Mouse (Mus musculus) cerebellum, adult 2 months (tissue): ENCODE results near the gene Tgm4. TPM values are rescaled to one million over a fixed set of nuclear protein-coding genes. Genes with fewer than 3 reads are reported as not detected.
A peak's percentile ranks its signal among the peaks of the same experiment; 100 is the strongest.

ENCODE experiments used
- DNase-seq, 2 experiments: peaks; one replicate each; pipeline ENCODE4 v3.0.0; 2021
- H3K27ac ChIP-seq: fragments of 200-500 bp; 2 replicates; pipeline ENCODE4 v1.5.1; 2012; ENCODE audit warnings: low read length, control low read depth, inconsistent platforms; ENCODE audit not compliant: insufficient read depth
- H3K27me3 ChIP-seq: fragments of 200-500 bp; 2 replicates; pipeline ENCODE4 v1.6.1; 2012; ENCODE audit warnings: inconsistent platforms, mild to moderate bottlenecking, low read length, moderate library complexity; ENCODE audit not compliant: control insufficient read depth, insufficient read depth
- H3K4me1 ChIP-seq: fragments of 200-500 bp; 2 replicates; pipeline ENCODE4 v1.6.1; 2011; ENCODE audit warnings: low read length; ENCODE audit not compliant: control insufficient read depth, insufficient read depth
- H3K4me3 ChIP-seq: fragments of 200-500 bp; replicated peaks from 2 replicates; pipeline ENCODE3; 2011; ENCODE audit warnings: mild to moderate bottlenecking, low read depth, low read length, control low read depth; ENCODE audit not compliant: insufficient read depth
- CTCF ChIP-seq: fragments of 200-500 bp; IDR thresholded peaks from 2 replicates; pipeline ENCODE4 v1.5.1; 2011; ENCODE audit warnings: low read depth, mild to moderate bottlenecking, control low read depth, low read length, moderate library complexity, borderline replicate concordance; ENCODE audit not compliant: insufficient read depth
- POLR2A ChIP-seq: fragments of 200-500 bp; IDR thresholded peaks from 2 replicates; pipeline ENCODE4 v1.6.1; 2011; ENCODE audit warnings: low read length, control low read depth, borderline replicate concordance; ENCODE audit not compliant: insufficient read depth
- WGBS: fragments of 180-500 bp; shearing (Covaris S2); methylation state at CpG from one replicate; pipeline ENCODE4 v1.1.7; 2018; 5-methylcytosine and 5-hydroxymethylcytosine counted together
- polyA plus RNA-seq: library from polyadenylated mRNA; depleted of rRNA; stranded (reverse); fragments of >200 nt; gene quantifications from 2 replicates; pipeline ENCODE4 v1.2.3, GENCODE M21; 2012; rRNA removed

Gene Tgm4
- polyA plus RNA-seq, 1 experiment: 0.69 TPM

GRCm38 (mm10) chr9:123112805-123113521 lies 78.4 kb downstream of the Tgm4 start, which contains the start of the genes Zdhhc3 and Exosc7:
TSS of gene Zdhhc3 (minus strand) at chr9:123113205.
TSS of gene Exosc7 (plus strand) at chr9:123113215.
- TF ChIP-seq POLR2A (peak; percentile 93), CTCF (no peak)
- no peaks in the 10 kb centered on the region; the same call in 1 of the 2 replicates for H3K4me1 ChIP-seq
- peak within 1 kb of the TSS; percentile 67 for H3K4me3 ChIP-seq
- H3K27ac ChIP-seq: peak within 1 kb of the TSS; percentile 76
- H3K27me3 ChIP-seq: no peaks in the 10 kb centered on the region
- DNase-seq: peak; percentile 92 to 93
- WGBS: under 1% methylated on average over 78 of the region's 79 CpGs

GRCm38 (mm10) chr9:123113931-123114330 lies 79.4 kb downstream of the Tgm4 start:
- H3K4me1 ChIP-seq: no peaks in the 10 kb centered on the region; the same call in 1 of the 2 replicates
- WGBS: 41% methylated on average over 6 of the region's 6 CpGs
- no peak overlapping the region for H3K27ac ChIP-seq
- H3K4me3 ChIP-seq: peak overlapping the region; percentile 67
- TF ChIP-seq POLR2A: no peak
- no peak for TF ChIP-seq CTCF
- no peaks in the 10 kb centered on the region for H3K27me3 ChIP-seq
- DNase-seq: peak in 1 of 2 experiments; percentile 21

- WGBS: 100% methylated on average over 1 of the region's 1 CpGs
- TF ChIP-seq POLR2A (no peak), CTCF (no peak)
- DNase-seq: no peak
- Histone ChIP-seq H3K4me3 (no peak overlapping the region), H3K27me3 (no peaks in the 10 kb centered on the region), H3K27ac (no peak overlapping the region), H3K4me1 (no peaks in the 10 kb centered on the region; the same call in 1 of the 2 replicates)
Observed at GRCm38 (mm10) chr9:123115566-123115965, 81.0 kb downstream of the Tgm4 start.

Other genes starting within 250 kb of the Tgm4 start
- 12.6 and 14.6 TPM in 2 replicates for gene Tcaim, start 229.2 kb upstream of the Tgm4 start, polyA plus RNA-seq
- gene Gm35549, start 190.7 kb upstream of the Tgm4 start, polyA plus RNA-seq: not detected in 2 replicates
- 158 and 183 TPM in 2 replicates for gene Zfp445, start 168.7 kb upstream of the Tgm4 start, polyA plus RNA-seq
- gene Zkscan7, start 149.0 kb upstream of the Tgm4 start, polyA plus RNA-seq: 3.1 and 4.0 TPM in 2 replicates
- 7.2 and 7.9 TPM in 2 replicates for gene Zfp105, start 111.7 kb upstream of the Tgm4 start, polyA plus RNA-seq
- 14.2 and 17.1 TPM in 2 replicates for gene 1110059G10Rik, start 83.7 kb upstream of the Tgm4 start, polyA plus RNA-seq
- 0.51 and 0.62 TPM in 2 replicates for gene Kif15, start 83.7 kb upstream of the Tgm4 start, polyA plus RNA-seq
- 21.2 and 21.3 TPM in 2 replicates for gene Tmem42, start 13.4 kb upstream of the Tgm4 start, polyA plus RNA-seq
- 83.4 and 85.9 TPM in 2 replicates for gene Zdhhc3, start 78.5 kb downstream of the Tgm4 start, polyA plus RNA-seq
- gene Exosc7, start 78.5 kb downstream of the Tgm4 start, polyA plus RNA-seq: 57.2 and 60.5 TPM in 2 replicates
- 15.4 and 15.7 TPM in 2 replicates for gene Clec3b, start 116.2 kb downstream of the Tgm4 start, polyA plus RNA-seq
- 0.05 and 0.06 TPM in 2 replicates for gene Cdcp1, start 181.3 kb downstream of the Tgm4 start, polyA plus RNA-seq
- gene Tmem158, start 226.0 kb downstream of the Tgm4 start, polyA plus RNA-seq: 12.8 and 14.5 TPM in 2 replicates